Mouse (Mus musculus): ENCODE results near the gene Gm28635. TPM values are rescaled to one million over a fixed set of nuclear protein-coding genes. Genes with fewer than 3 reads are reported as not detected.

Gene Gm28635
- total RNA-seq, 2 experiments from 2014 or later = 4.1 to 4.8 TPM

GRCm38 (mm10) chr2:84637452-84638165 is 40.2 kb downstream of the Gm28635 start:
- no peak for DNase-seq (ENCODE audit: low spot score in 2 of 2)

GRCm38 (mm10) chr2:84636231-84636741 is 41.6 kb downstream of the Gm28635 start:
- no peak for DNase-seq (ENCODE audit: low spot score in 2 of 2)

GRCm38 (mm10) chr2:84635611-84636010 is 42.2 kb downstream of the Gm28635 start:
- DNase-seq (ENCODE audit: low spot score in 2 of 2) = peak; percentile 76 to 79

- no peak for DNase-seq (ENCODE audit: low spot score in 2 of 2)
Observed at GRCm38 (mm10) chr2:84634934-84635482, 42.8 kb downstream of the Gm28635 start.

GRCm38 (mm10) chr2:84634006-84634405 is 43.8 kb downstream of the Gm28635 start:
- no peak for DNase-seq (ENCODE audit: low spot score in 2 of 2)

GRCm38 (mm10) chr2:84632999-84633398 is 44.8 kb downstream of the Gm28635 start:
- DNase-seq (ENCODE audit: low spot score in 2 of 2) = no peak

- no peak for DNase-seq (ENCODE audit: low spot score in 2 of 2)
Observed at GRCm38 (mm10) chr2:84632001-84632400, 45.8 kb downstream of the Gm28635 start.

- DNase-seq (ENCODE audit: low spot score in 2 of 2) = no peak
Observed at GRCm38 (mm10) chr2:84627036-84627435, 50.8 kb downstream of the Gm28635 start.

GRCm38 (mm10) chr2:84626366-84626975 is 51.4 kb downstream of the Gm28635 start:
- no peak for DNase-seq (ENCODE audit: low spot score in 2 of 2)

GRCm38 (mm10) chr2:84624201-84624600 is 53.6 kb downstream of the Gm28635 start:
- DNase-seq (ENCODE audit: low spot score in 2 of 2) = no peak

- no peak for DNase-seq (ENCODE audit: low spot score in 2 of 2)
Observed at GRCm38 (mm10) chr2:84623428-84624119, 54.3 kb downstream of the Gm28635 start.

GRCm38 (mm10) chr2:84622668-84623067 is 55.2 kb downstream of the Gm28635 start:
- no peak for DNase-seq (ENCODE audit: low spot score in 2 of 2)

GRCm38 (mm10) chr2:84619646-84620340 is 58.0 kb downstream of the Gm28635 start:
- no peak for DNase-seq (ENCODE audit: low spot score in 2 of 2)

GRCm38 (mm10) chr2:84618914-84619313 is 58.9 kb downstream of the Gm28635 start:
- DNase-seq (ENCODE audit: low spot score in 2 of 2) = no peak

GRCm38 (mm10) chr2:84617637-84618515 is 60.0 kb downstream of the Gm28635 start:
- peak; percentile 32 to 51 for DNase-seq (ENCODE audit: low spot score in 2 of 2)

GRCm38 (mm10) chr2:84612764-84613163 is 65.1 kb downstream of the Gm28635 start:
- no peak for DNase-seq (ENCODE audit: low spot score in 2 of 2)

GRCm38 (mm10) chr2:84607842-84608241 is 70.0 kb downstream of the Gm28635 start:
- DNase-seq (ENCODE audit: low spot score in 2 of 2) = no peak

- no peak for DNase-seq (ENCODE audit: low spot score in 2 of 2)
Observed at GRCm38 (mm10) chr2:84600977-84601376, 76.9 kb downstream of the Gm28635 start.

GRCm38 (mm10) chr2:84599270-84599888 is 78.5 kb downstream of the Gm28635 start:
- no peak for DNase-seq (ENCODE audit: low spot score in 2 of 2)

GRCm38 (mm10) chr2:84597123-84597522 is 80.7 kb downstream of the Gm28635 start:
- DNase-seq (ENCODE audit: low spot score in 2 of 2) = no peak
